Mouse (Mus musculus) gastrocnemius, adult 2 months (tissue): ENCODE results near the gene Ppp2r2d. TPM values are rescaled to one million over a fixed set of nuclear protein-coding genes. Genes with fewer than 3 reads are reported as not detected.

ENCODE experiments used
- DNase-seq: peaks from one replicate; pipeline ENCODE4 v3.0.0; 2022
- H3K27ac ChIP-seq: fragments of 200-600 bp; 2 replicates; pipeline ENCODE4 v1.8.1; 2022; ENCODE audit warnings: mild to moderate bottlenecking
- H3K4me3 ChIP-seq: fragments of 200-600 bp; 2 replicates; pipeline ENCODE4 v1.8.1; 2022; ENCODE audit warnings: mild to moderate bottlenecking, moderate library complexity
- CTCF ChIP-seq: fragments of 200-600 bp; IDR thresholded peaks from 2 replicates; pipeline ENCODE4 v1.8.1; 2022; ENCODE audit warnings: antibody characterized with exemption, mild to moderate bottlenecking, moderate library complexity
- intact Hi-C: fragments of 180-260 bp; cut with DNase I; formaldehyde crosslinking; loops from one replicate; pipeline ENCODE4 v1.15.1; 2025
- total RNA-seq, 2 experiments: library from RNA; stranded (reverse); gene quantifications; 2 replicates each; pipeline ENCODE4 v1.2.3; 2021

The Ppp2r2d gene
- total RNA-seq, 2 experiments from 2014 or later: 42.5 to 43.5 TPM

DNA sequence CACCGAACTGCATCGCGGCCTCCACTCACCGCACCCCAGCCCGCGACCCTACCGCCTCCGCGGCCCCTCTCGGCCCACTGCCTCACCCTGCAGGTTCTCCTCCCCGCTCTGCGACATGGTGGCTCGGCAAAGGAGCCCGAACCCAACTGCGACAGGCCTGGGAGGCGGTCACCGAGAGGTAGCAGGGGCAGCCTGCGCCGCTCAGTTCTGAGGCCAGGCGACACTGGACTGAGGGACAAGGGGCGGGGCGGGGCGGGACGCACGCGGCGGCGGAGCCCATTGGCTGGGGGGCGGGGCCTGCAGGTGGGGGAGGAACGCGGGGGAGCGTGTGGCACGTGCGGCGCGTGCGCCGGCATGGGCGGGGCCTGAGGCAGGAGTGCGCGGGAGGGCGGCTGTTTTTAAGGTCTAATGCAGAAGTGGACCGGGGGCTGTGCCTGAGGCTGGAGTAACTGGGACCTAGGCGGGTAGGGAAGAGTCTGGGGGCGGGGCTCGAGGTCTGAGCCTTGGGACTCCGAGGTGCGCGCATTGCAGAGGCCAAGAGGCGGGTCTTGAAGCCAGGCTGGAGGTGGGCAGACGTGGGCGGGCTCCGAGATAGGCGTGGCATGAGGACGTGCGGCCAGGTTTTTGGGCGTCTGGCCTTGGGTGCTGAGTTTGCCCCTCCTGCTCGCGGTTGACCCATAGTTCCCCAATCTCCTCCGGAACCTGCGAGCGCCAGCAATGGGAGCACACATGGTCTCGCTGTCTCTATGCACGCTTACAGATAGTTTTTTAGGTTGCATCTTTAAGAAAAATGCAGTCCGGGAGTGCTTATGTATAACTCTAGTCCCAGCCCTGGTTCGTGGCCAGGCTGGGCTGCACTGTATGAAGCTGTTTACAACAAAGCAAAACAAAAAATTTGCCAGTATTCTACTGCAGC is 63.7 kb downstream of the Ppp2r2d start, which contains the start of gene Bnip3:
Gene Bnip3, minus strand, starts transcription at position 243 of the 916 bp plus-strand sequence.
- intact Hi-C loops: loop anchor here (2.0 to 5.0 kb wide), 2 partner anchors 42 to 63 kb away; partner anchors contain the start of genes Mapk1ip1 and Ppp2r2d
- no peak for TF ChIP-seq CTCF
- Histone ChIP-seq H3K4me3 (peak within 1 kb of the TSS; percentile 99), H3K27ac (peak within 1 kb of the TSS; percentile 93)
- DNase-seq: peak; percentile 95

DNA sequence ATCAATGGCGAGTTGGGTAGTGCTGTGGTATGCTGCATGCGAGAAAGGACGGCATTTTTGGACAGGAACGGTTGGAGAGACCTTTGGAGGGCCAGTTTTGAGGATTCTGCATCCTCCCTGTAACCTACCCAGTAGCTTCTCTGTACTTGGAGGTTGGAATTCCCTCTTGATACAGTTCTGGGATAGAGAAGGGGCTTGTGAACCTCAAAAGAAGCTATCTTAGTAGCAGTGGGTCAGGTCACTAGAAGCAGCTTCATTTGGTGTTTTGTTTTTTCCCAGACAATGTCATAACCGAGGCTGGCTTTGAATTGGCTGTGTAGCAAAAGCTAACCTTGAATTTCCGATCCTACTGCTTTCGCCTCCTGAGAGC is 64.3 kb downstream of the Ppp2r2d start:
- no peak for TF ChIP-seq CTCF
- no peak for DNase-seq
- H3K27ac ChIP-seq: peak overlapping the region; percentile 93
- peak overlapping the region; percentile 99 for H3K4me3 ChIP-seq
- intact Hi-C loops: no loop called here

DNA sequence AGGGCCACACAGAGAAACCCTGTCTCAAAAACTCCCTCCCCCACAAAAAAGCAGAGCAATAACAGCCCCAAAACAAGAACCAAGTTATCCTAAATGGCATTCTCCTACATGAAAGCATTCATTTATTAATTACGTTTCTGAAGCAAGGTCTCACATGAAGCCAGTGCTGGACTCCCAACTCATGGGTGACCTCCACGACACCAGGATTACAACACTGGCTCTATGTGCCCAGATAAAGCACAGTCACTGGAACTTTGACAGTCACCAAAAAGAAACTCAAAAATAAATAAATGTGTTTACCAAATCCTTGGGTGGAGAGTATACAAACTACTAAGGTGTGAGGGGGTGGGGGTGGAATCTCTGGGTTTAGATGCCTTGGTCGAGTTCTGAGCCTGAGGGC is 67.7 kb downstream of the Ppp2r2d start:
- TF ChIP-seq CTCF: no peak
- peak overlapping the region; percentile 8; the same call in 1 of the 2 replicates for H3K27ac ChIP-seq
- no peak overlapping the region for H3K4me3 ChIP-seq
- intact Hi-C loops: no loop called here
- no peak for DNase-seq

DNA sequence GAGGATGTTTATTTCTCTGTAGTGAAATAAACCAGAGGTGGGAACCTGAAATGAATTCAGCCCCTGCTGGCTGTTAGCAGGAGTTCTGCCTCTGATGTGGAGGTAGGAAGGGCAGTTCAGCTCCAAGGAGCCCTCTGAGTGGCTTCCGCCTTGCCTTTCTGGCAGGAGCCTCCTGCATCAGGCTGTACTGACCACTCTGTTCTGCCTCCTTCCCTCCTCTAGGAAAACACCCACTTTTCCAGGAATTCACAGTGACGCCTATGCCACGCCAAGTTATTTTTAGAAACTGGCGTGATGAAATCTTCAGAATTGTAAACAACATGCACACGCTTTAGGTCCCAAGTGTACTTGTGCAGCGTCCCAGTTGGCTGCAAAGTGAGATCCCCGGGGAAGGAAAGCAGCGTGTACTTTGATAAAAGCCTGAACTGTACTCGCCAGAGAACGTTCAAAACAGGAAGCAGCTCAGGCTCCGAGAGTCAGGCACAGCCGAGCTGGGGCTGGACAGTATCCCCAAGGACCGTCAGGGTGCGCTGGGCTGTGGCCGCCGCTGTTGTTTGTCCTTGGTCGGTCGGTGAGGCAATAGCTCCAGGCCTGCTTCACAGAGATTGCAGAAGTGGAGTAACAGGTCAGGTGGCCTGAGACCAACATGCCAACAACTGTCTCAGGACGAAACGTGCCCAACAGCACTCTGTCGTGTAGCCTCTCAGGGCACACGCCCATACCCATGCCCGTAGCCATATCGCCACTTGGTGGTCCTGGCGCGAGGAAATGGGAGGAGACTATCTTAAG is 73.5 kb downstream of the Ppp2r2d start:
- peak overlapping the region; percentile 67 for H3K4me3 ChIP-seq
- peak overlapping the region; percentile 95 for H3K27ac ChIP-seq
- peak; percentile 87 for DNase-seq
- intact Hi-C loops: no loop called here
- TF ChIP-seq CTCF: peak; percentile 54

DNA sequence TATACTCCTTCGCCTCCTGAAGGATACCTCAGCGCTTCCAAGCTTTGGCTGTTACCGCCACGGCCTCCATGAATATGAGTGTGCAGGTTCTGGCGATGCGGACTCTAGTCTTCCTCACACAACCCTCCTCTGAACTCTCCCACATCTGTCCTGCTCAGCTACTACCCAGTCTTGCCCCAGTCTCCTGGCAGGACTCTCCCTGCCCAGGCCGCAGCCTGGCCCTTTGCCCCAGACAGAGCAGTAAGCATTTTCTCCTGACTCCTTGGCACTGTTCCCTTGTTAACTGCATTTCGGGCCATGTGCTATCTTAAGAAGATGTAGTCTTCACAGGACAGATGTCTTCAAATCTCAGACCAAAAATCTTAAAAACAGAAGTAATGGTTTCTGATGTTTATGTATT is 75.7 kb downstream of the Ppp2r2d start:
- intact Hi-C loops: loop anchor here (10.0 kb wide), 2 partner anchors 187 to 1203 kb away; no protein-coding TSS in a partner anchor
- Histone ChIP-seq H3K27ac (peak overlapping the region; percentile 38), H3K4me3 (no peak overlapping the region)
- peak; percentile 60 for DNase-seq
- TF ChIP-seq CTCF: no peak

DNA sequence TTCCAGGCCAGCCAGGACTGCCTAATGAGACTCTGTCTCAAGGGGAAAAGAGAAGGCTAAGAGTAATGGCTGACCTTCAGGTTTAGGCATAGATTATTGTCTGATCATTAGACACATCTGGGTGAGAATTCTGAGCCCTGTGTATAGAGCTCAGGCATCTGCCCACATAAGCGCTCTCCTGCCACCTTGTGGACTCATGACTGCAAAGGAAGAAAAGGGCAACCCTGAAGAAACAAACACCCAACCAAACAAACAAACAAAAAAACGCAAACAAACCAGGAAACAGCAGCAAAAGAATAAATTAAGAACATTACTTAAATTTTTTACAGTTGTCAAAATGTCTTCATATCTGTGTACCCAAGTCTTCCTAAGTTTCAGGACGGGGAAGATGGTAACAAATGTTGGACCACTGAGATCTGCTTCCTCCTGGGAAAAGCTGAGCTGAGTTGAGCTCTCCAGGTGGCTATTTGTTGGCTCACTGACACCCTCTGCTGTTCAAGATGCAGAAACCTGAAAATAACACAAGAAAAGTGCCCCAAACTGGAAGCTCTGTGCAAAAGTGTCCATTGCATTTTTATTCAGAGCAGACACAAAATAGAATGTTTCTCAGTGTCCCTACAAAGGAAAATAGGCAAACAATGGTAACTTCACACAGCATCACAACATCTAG is 78.0 kb downstream of the Ppp2r2d start:
- no peak overlapping the region for H3K4me3 ChIP-seq
- peak; percentile 66 for TF ChIP-seq CTCF
- DNase-seq: peak; percentile 62
- intact Hi-C loops: loop anchor here (1.0 to 10.0 kb wide), 3 partner anchors 84 to 1201 kb away; no protein-coding TSS in a partner anchor
- no peak overlapping the region for H3K27ac ChIP-seq

DNA sequence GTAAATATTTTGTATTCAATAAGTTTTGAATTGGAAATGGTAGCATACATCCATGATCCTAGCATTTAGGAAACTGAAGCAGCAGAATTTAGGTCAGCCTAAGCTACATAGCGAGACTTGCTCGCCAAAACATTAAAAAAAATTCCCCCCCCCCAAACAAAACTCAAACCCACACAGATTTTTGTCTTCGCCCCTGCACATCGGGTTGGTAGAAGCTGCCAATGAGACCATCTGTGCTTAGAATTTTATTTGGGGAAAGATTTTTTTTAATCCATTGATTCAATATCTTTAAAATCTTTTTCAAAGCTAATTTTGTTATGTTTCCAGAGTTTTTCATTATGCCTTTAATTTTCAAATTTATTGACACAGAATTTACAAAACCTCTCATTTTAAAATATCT is 82.6 kb downstream of the Ppp2r2d start:
- no peak for DNase-seq
- no peak for TF ChIP-seq CTCF
- intact Hi-C loops: loop anchor here (10.0 kb wide), 2 partner anchors 194 to 1196 kb away; no protein-coding TSS in a partner anchor
- Histone ChIP-seq H3K4me3 (no peak overlapping the region), H3K27ac (no peak overlapping the region)

Other genes starting within 250 kb of the Ppp2r2d start
- gene Mapk1ip1, start 194 bp downstream of the Ppp2r2d start, total RNA-seq: 10 to 100 TPM; 29.6 to 31.8 TPM
- 100 to 1,000 TPM; 269 to 303 TPM for gene Bnip3, start 63.4 kb downstream of the Ppp2r2d start, total RNA-seq
- gene Jakmip3, start 94.7 kb downstream of the Ppp2r2d start, total RNA-seq: under 1 TPM; 0.15 to 0.28 TPM
- under 1 TPM; 0.23 to 0.75 TPM for gene Dpysl4, start 239.9 kb downstream of the Ppp2r2d start, total RNA-seq